Mouse (Mus musculus) liver, adult (tissue): ENCODE measurements around the gene Hsp90aa1.

Experiments used
- GATA4 ChIP-seq: IDR thresholded peaks from 2 replicates; pipeline ENCODE4 v1.6.1; 2014; ENCODE audit warnings: mild to moderate bottlenecking, low read length; ENCODE audit not compliant: insufficient replicate concordance

The Hsp90aa1 gene

DNA sequence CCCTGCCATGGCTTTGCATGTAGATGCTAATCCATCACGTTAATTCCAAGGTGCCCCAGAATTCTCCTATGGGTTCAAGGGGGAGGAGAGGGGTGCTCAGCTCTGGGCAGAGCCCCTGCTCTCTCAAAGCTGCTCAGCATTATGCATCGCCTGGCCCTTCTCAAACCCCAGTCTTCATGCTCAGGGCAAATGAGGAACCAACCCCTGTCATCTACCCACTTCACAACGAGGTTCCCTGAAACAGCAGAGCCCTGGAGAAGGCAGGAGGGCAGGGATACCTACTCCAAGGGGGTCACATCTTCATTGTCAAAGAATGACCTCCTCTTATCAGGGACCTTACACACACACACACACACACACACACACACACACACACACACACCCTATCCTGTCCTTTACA lies 20.6 kb downstream of the Hsp90aa1 start:
- no peak for TF ChIP-seq GATA4

GRCm38 (mm10) chr12:110681191-110681590 lies 21.3 kb downstream of the Hsp90aa1 start:
- TF ChIP-seq GATA4: no peak

GRCm38 (mm10) chr12:110674243-110674642 lies 28.3 kb downstream of the Hsp90aa1 start:
- no peak for TF ChIP-seq GATA4

- TF ChIP-seq GATA4: no peak
Observed at GRCm38 (mm10) chr12:110667466-110668077, 35.0 kb downstream of the Hsp90aa1 start.

DNA sequence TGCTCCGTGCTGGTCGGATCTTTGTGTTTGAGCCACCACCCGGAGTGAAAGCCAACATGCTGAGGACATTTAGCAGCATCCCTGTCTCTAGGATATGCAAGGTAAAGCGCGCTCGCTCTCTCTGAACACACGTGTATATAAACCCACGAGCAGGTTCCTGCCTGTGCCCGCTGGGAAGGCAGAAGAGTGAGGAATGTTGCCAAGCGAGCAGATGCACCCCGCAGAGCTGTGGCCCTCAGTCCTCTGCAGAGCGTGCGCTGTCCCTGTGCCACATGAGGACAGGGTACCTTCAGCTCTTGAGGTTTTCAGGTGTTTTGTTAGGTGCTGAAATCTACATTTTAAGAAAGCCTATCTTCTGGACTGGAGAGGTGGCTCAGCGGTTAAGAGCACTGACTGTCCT lies 40.8 kb downstream of the Hsp90aa1 start:
- no peak for TF ChIP-seq GATA4

DNA sequence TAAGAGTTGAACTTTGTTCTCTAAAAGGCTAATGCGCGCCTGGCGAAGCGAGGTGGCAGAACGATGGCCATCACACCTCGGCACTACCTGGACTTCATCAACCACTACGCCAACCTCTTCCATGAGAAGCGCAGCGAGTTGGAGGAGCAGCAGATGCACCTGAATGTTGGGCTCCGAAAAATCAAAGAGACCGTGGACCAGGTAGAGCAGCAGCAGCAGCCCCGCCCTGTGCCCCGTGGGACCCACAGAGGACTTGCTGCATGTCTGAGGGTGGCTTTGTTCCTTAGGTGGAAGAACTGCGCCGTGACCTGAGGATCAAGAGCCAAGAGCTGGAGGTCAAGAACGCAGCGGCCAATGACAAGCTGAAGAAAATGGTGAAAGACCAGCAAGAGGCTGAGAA lies 51.1 kb downstream of the Hsp90aa1 start:
- no peak for TF ChIP-seq GATA4

DNA sequence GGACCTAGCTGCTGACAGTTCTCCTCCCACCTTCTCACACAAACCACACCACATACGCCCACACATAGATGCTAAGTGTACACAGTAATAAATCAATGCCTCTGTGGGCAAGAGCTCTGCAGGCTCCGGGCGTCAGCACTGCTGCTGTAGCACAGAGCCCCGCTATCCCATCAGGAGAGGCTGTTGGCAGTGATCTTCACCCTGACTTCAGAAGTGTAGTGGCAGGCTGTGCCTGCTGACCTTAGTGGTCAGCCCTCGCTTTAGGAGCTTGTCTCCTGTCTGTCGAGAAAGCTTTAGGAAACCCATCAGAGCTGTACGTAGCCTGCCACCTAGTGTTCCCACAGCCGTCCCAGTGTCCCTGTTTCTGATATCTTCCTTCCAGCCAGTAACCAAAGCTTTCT lies 52.3 kb downstream of the Hsp90aa1 start:
- TF ChIP-seq GATA4: no peak
